Mouse (Mus musculus) layer of hippocampus, adult 2 months (tissue): ENCODE measurements around the gene Trim40. TPM values are rescaled to one million over a fixed set of nuclear protein-coding genes. Genes with fewer than 3 reads are reported as not detected.

ENCODE experiments used
- DNase-seq, 2 experiments: peaks; one replicate each; pipeline ENCODE4 v3.0.0; 2022; ENCODE audit warnings: low spot score in 2 of 2
- H3K27ac ChIP-seq: fragments of 200-600 bp; 2 replicates; pipeline ENCODE4 v1.8.1; 2022
- H3K4me3 ChIP-seq: fragments of 200-600 bp; 2 replicates; pipeline ENCODE4 v1.8.1; 2022; ENCODE audit warnings: mild to moderate bottlenecking
- CTCF ChIP-seq: fragments of 200-600 bp; conservative IDR thresholded peaks from 2 replicates; pipeline ENCODE4 v1.8.1; 2022; ENCODE audit warnings: antibody characterized with exemption, mild to moderate bottlenecking, moderate library complexity
- total RNA-seq, 2 experiments: library from RNA; stranded (reverse); gene quantifications; 2 replicates each; pipeline ENCODE4 v1.2.3; 2021

The Trim40 gene
- total RNA-seq, 2 experiments from 2014 or later, result not detected

DNA sequence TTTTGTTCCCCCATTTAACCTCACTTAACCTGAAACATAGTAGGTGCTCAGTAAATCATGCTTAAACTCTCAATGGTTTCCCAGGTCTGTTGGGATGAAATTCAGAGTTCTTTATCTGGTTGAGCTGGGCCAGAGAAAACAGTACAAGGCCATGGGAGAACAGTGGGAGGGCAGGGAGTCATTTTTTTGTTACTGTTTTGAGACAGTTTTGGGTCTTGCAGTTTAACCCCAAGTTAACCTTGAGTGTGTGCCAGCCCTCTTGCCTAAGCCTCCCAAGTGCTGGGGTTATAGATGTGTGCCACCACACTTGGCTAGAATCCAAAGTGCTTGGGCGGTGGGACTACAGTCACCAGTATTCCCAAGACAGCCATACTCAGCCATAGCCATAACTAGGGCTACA is 45.2 kb downstream of the Trim40 start:
- TF ChIP-seq CTCF, result no peak
- Histone ChIP-seq H3K27ac (no peak overlapping the region), H3K4me3 (no peak overlapping the region)
- no peak for DNase-seq

DNA sequence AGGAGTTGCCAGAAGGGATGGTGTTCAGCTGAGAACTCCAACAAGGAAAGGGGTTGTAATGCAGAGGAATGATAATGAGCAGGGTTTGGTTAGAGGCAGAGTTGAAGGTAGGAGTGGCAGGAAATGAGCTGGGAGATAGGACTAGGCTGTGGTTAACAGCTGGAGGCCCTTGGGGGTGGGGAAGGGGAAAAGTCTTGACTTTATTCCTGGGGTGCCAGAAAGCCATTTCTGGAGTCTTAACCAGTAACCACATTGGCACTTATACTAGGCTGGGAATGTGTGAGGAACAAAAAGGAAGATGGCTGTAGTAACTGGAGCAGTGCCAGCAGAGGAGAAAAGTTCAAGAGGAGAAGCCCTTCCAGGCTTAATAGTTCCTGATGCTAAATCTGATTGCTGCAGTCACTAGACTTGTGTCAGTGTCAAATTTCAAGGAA is 45.6 kb downstream of the Trim40 start:
- TF ChIP-seq CTCF, result no peak
- Histone ChIP-seq H3K27ac (no peak overlapping the region), H3K4me3 (no peak overlapping the region)

DNA sequence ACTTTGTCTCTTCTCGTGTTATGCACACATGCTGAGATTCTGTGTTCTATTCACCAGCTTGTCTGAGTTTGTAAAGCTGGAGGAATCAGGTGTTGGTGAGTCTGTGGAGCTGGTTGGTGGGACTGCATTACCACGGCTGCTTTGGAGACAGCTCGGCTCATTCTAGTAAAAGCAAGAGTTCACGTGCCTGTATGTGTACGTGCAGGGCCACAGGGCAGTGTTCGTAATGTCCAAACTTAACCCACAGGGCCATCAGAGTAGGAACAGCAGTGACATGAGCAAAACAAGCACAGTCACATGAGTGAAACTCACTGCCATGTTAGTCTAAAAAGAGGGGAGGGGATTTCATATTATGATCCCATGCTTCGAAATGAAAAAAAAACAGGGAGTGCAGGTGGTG is 46.2 kb downstream of the Trim40 start:
- TF ChIP-seq CTCF, result no peak
- DNase-seq, result no peak

More for the DNA sequence above, 45.6 kb downstream of the Trim40 start:
- no peak for DNase-seq

GRCm38 (mm10) chr17:36840961-36841445 is 48.9 kb downstream of the Trim40 start:
- no peak overlapping the region for H3K4me3 ChIP-seq
- DNase-seq, result no peak
- H3K27ac ChIP-seq, result no peak overlapping the region
- no peak for TF ChIP-seq CTCF

More for the DNA sequence above, 46.2 kb downstream of the Trim40 start:
- H3K4me3 ChIP-seq, result no peak overlapping the region
- H3K27ac ChIP-seq, result no peak overlapping the region

GRCm38 (mm10) chr17:36839931-36840330 is 50.0 kb downstream of the Trim40 start:
- H3K27ac ChIP-seq, result no peak overlapping the region
- TF ChIP-seq CTCF, result no peak
- no peak overlapping the region for H3K4me3 ChIP-seq
- no peak for DNase-seq

- no peak overlapping the region for H3K27ac ChIP-seq
- TF ChIP-seq CTCF, result no peak
Observed at GRCm38 (mm10) chr17:36839001-36839400, 50.9 kb downstream of the Trim40 start.

DNA sequence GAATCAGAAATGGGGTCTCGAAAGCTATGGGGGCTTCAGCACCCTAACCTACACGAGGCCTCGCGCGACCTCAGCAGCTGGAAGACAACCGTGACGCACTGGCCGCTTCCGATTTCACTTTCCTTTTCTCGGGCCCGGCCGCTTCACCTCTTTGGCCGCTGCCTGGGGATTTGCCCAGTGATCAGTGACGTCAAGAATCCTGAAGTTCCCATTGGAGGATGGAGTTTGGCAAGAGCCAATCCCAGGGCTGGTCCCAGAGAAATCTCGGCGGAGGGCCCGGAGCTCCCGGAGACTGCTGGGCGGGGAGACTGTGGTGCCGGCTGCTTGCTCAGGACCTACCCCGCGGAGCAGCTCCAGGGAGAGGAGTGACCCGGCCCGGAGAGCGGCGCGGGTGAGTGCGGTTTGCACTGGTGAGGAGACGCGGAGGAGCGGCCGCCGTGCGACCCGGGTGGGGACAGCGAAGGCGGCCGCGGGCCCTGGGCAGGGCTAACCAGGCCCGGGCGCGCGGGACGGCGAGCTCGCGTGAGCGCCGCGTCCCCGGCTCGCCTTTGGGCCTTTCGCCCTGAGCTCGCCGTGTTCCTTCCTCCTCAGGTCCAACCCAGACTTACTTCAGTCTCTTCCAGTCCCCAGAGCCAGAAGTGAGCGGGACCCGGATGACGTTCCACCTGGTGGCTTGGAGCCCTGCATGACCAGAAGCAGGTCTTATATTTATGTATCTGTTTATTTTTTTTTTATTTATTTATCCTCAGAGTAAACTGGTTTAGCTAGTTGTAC is 52.9 kb downstream of the Trim40 start, which contains the start of gene Trim26:
Gene Trim26 (plus strand): TSS at position 261 of the 774 bp plus-strand sequence.
- DNase-seq, result peak; percentile 97 to 98
- peak within 1 kb of the TSS; percentile 73 for H3K4me3 ChIP-seq
- H3K27ac ChIP-seq, result peak within 1 kb of the TSS; percentile 92
- TF ChIP-seq CTCF, result no peak

More at GRCm38 (mm10) chr17:36839001-36839400, 50.9 kb downstream of the Trim40 start:
- DNase-seq, result no peak
- no peak overlapping the region for H3K4me3 ChIP-seq

GRCm38 (mm10) chr17:36836427-36836812 is 53.5 kb downstream of the Trim40 start:
- no peak for DNase-seq
- H3K4me3 ChIP-seq, result peak overlapping the region; percentile 73
- peak overlapping the region; percentile 92 for H3K27ac ChIP-seq
- no peak for TF ChIP-seq CTCF

- peak; percentile 37 to 55 for DNase-seq
- peak overlapping the region; percentile 92; the same call in 1 of the 2 replicates for H3K27ac ChIP-seq
- TF ChIP-seq CTCF, result peak; percentile 71
- peak overlapping the region; percentile 73 for H3K4me3 ChIP-seq
Observed at GRCm38 (mm10) chr17:36835591-36836426, 54.1 kb downstream of the Trim40 start.

DNA sequence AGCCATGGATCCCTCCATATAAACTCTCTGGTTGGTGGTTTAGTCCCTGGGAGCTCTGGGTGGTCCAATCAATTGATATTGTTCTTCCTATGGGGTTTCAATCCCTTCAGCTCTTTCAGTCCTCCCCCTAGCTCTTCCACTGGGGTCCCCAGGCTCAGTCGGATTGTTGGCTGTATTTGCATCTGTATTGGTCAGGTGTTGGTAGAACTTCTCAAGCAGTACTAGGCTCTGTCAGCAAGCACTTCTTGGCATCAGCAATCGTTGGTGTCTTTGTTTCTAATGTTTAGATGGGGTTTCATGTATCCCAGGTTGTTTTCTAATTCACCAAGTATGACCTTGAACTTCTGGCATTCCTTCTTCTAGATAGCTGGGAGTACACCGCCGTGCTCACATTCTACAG is 57.2 kb downstream of the Trim40 start:
- DNase-seq, result no peak
- TF ChIP-seq CTCF, result no peak
- H3K4me3 ChIP-seq, result no peak overlapping the region
- H3K27ac ChIP-seq, result no peak overlapping the region

Other genes starting within 250 kb of the Trim40 start
- gene H2-M9, start 247.5 kb downstream of the Trim40 start, total RNA-seq, result not detected
- not detected for gene H2-M1, start 217.9 kb downstream of the Trim40 start, total RNA-seq
- gene H2-M10.5, start 117.2 kb downstream of the Trim40 start, total RNA-seq, result not detected
- not detected for gene H2-M10.6, start 78.0 kb downstream of the Trim40 start, total RNA-seq
- gene Trim26, start 53.0 kb downstream of the Trim40 start, total RNA-seq, result 10 to 100 TPM; 22.5 to 26.1 TPM
- gene Trim15, start 22.9 kb downstream of the Trim40 start, total RNA-seq, result not detected
- gene Trim10, start 20.5 kb downstream of the Trim40 start, total RNA-seq, result not detected
- gene Trim31, start 8.0 kb upstream of the Trim40 start, total RNA-seq, result under 1 TPM in 1 of 2 experiments, not detected in 1; 0.15 TPM
- gene Rnf39, start 52.8 kb upstream of the Trim40 start, total RNA-seq, result 1 to 10 TPM; 5.2 to 5.3 TPM
- gene Ppp1r11, start 61.6 kb upstream of the Trim40 start, total RNA-seq, result 100 to 1,000 TPM; 132 to 139 TPM
- 10 to 100 TPM; 30.6 to 34.5 TPM for gene Znrd1, start 68.4 kb upstream of the Trim40 start, total RNA-seq
- gene Znrd1as, start 68.5 kb upstream of the Trim40 start, total RNA-seq, result 1 to 10 TPM; 6.2 to 7.3 TPM
- gene 2410137M14Rik, start 91.1 kb upstream of the Trim40 start, total RNA-seq, result not detected
- 1 to 10 TPM in 1 of 2 experiments, under 1 TPM in 1; 0.37 to 1.2 TPM for gene H2-M5, start 99.4 kb upstream of the Trim40 start, total RNA-seq
- 10 to 100 TPM; 15.0 to 15.8 TPM for gene Zfp57, start 111.0 kb upstream of the Trim40 start, total RNA-seq
- 10 to 100 TPM; 42.6 to 45.6 TPM for gene Mog, start 133.3 kb upstream of the Trim40 start, total RNA-seq
- 100 to 1,000 TPM; 682 to 738 TPM for gene Gabbr1, start 155.8 kb upstream of the Trim40 start, total RNA-seq
- not detected for gene Olfr90, start 198.4 kb upstream of the Trim40 start, total RNA-seq
- gene Olfr91, start 208.2 kb upstream of the Trim40 start, total RNA-seq, result not detected
- not detected for gene Olfr92, start 230.0 kb upstream of the Trim40 start, total RNA-seq